Mouse (Mus musculus) ovary, postnatal 10 days (tissue): ENCODE measurements around the gene Capza1.
"Not testable (repeated sequence)": the region's sequence is repeated elsewhere in the genome, so short reads cannot be mapped to it uniquely, and the experiment has no call there.

ENCODE experiments used
- DNase-seq: peaks from one replicate; pipeline ENCODE4 v3.0.0; 2022; ENCODE audit warnings: low spot score

The Capza1 gene

DNA sequence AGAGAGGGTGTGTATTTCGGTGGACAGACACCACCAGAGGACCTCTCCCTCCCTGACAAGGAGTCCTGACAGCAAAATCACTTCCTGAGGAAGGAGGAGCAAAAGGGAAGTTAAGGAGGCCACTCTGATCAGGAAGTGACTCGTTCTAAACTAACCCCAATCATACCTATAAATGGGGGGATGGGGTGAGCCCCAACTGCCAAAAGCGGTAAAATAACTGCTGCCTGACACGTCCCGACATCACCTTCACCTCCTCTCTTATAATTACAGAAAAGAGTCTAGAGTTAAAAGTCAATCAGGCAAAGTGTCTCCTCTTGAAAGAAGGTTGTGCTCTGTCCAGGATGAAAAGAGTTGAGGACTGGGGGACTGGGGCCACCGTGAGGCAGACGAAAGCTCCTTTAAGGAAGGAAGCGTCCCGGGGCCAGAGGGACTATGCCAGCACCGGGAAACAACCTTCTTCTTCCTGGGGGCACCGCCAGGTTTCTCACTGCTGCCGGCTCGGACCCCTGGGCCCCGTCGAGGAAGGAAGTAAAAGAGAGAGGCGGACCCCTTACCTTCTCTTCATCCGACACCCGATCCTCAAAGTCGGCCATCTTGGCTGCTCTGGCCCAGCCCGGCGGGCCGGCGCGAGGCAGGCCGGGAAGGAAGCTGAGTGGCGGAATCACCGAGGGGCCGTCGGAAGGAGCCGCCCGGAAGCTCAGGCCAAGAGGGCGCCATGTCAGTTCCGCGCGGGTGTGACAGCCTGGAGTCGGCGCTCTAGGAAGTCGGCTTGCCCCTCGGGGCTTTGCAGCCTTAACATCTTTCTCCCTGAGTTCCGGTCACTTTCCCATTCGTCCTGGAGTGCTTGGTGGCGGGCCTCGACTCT, at the start of gene Capza1, which contains the start of gene St7l:
Gene Capza1 (minus strand): TSS at position 720 of the 865 bp plus-strand sequence.
Gene St7l (plus strand): TSS at position 220 of the 865 bp plus-strand sequence.
- peak; percentile 63 for DNase-seq

DNA sequence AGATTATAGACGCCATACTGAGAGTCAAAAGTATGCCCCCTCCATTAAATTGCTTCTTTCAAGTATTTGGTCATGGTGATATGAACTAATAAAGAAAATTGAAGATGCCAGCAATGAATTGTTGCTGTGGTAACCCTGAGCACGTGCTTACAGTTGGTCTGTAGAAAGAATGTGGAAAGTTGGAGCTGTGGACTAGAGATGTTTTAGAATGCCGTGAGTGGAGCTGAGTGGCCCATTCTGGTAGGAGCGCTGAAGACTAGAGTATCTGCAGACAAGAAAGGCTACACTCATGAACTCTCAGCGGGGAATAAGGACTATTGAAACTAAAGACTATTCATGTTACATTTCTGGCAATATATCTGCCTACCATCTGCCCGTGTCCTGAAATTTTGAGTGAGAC, 44.9 kb upstream of the Capza1 start:
- DNase-seq: no peak

DNA sequence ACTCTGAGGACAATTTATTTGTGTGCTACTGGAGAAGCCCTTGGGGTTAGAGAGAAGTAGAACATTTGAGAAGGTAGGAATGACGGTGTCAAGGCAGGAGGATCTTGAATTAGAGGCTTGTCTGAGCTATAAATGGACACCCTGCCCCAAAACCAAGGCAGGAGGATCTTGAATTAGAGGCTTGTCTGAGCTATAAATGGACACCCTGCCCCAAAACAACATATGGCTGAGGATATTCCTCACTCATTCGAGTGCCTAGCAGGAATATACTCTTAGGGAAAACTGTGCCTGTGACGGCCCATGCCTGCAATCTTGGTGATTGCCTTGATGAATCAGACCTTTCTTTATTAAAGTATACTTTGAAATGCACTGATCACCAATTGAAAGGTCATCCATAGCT, 41.7 kb upstream of the Capza1 start:
- DNase-seq: no peak

DNA sequence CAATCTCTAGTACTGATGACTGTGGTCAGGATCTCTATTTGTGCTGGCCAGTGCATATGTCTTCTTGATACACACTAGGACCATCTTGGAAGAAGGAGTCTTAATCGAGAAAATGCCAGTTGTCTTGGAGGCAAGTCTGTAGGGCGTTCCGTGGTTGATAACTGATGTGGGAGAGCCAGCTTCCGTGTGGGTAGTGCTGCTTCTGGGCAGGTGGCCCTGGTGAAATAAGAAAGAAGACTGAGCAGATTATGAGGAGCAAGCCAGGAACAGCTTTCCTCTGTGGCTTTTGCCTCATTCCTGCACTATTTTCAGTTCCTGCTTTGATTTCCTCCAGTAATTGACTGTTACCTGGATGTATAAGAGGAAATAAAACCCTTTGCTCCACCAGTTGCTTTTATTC, 41.1 kb upstream of the Capza1 start:
- no peak for DNase-seq

DNA sequence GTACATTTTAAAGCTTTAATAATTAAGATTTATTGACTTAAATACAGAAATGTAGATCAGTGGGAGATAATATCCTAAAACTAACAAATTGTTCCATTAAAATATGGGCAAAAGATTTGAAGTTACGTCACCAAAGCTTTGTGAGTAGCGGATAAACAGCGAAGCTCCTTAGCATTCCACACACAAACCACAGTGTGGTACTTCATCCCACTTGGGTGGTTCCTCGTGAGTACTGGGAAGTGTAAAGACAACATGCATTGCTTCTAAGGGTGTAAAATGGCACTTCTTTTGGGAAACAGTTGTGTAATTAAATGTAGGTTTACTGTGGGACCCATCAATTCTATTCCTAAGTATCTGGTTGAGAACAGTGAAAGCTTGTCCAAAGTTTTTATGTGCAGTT, 36.8 kb upstream of the Capza1 start:
- DNase-seq: no peak

DNA sequence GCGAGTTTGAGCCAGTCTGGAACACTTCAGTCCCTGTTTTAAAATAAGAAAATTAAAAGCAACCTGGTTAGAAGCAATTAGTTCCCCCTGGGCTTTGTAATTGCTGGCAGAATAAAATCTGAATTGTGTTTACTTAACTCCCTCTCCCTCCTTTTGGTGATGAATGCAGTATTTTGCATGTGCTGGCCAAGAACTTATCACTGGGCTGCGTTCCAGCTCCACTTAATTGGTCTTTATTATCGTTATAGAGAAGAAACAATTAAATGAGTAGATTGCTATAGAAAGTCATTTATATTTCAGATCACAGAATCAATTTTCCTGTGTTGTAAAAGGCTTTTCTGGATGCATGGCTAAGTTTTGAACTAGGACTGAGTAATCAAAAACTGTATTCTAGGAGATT, 31.8 kb upstream of the Capza1 start:
- no peak for DNase-seq

DNA sequence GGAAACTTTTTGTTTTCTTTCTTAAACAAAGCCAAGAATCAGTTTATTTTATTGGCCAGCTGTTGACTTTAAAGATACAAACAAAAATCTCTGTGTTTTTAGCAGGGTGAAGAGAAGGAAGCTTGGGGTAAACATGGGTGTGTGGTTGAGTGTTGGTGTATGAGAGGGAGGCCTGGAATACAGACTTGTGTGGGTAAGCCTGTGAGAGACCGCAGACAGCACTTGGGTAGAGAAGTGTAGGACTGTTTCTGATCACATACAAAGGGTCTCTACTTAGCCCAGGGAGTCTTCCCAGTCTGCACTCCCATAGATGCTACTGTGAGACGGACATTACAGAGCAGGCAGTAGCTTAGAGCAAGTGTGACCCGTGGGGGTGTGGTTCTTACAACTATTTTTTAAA, 24.3 kb upstream of the Capza1 start:
- DNase-seq: no peak

DNA sequence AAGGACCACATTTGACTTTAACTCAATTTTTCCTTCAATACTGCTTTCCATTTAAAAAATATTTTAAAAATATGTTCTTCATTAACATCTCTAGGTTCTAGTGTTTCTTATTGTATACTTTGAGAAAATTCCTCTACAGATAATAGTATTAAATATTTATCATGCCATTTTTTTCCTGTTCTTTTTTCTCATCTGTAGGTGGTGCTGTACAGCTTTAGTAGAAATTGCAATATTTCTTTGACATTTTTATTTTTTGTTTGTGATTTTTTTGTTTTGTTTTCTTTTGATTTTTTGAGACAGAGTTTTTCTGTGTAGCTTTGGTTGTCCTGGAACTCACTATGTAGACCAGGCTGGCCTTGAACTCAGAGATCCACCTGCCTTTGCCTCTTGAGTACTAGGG, 5.3 kb upstream of the Capza1 start:
- no peak for DNase-seq

DNA sequence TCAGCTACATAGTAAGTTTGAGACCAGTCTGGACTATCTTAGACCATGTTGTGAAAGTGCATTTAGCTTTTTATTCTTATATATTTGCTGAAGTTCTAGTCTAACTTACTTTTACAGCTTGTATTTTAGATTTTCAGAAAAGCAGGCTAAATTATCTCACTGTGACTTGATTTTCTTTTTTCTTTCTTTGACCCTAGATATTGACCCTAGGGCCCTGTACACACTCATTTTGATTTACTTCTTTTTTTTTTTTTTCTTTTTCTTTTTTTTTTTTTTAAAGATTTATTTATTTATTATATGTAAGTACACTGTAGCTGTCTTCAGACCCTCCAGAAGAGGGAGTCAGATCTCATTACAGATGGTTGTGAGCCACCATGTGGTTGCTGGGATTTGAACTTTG, 2.4 kb upstream of the Capza1 start:
- DNase-seq: not testable (repeated sequence)

DNA sequence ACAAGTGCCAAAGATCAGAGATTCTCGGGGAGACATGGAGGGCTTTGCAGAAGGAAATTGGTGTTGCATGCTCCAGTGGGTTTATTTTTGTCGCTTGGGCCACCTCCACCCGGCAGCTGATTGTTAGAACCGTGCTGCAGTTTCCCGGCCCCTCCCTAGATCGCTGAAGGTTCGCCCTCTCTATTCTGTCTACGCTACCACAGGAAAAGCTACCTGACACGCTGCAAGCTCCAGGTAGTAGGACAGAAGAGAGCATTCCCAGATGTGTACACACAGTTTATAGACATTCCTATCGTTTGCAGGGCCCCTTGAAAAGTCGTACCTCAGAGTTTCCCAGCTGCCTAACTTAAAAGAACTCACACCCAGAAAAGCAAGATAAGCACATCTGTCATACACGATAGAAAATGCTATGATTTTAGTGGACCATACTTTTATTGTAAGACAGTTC, 1.1 kb upstream of the Capza1 start:
- no peak for DNase-seq

DNA sequence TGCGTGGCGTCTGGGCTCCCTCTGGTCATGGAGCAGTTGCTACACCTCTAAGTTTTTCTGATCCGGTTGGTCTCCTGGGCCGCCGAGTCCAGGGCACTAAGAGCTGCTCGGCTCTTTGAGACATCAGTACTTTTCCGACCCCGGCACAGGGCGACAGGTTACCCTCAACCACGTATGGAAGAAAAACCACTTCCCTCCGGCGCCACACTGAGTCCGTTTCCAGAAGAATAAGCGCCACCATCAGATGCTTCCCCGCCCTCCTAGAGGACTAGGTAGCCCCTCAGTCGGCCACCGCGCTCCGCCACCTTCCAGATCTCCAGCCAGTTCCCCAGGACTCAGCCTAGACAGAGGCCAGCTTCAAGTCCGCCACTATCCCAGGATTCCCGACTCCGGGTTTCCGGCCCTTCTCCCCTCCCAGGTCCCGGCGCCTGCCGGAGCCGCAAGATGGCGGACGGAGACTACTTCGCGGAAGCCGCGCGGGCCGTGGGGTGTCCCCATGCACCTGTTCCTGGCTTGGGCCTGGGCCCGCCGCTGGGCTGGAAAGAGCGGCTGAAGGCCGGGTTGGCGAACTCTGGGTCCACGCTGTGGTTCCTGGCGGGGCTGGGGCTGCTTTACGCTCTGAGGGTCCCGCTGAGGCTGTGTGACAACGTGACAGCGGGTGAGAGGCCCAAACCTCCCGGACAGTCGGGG, 491 bp upstream of the Capza1 start:
- DNase-seq: peak; percentile 84

DNA sequence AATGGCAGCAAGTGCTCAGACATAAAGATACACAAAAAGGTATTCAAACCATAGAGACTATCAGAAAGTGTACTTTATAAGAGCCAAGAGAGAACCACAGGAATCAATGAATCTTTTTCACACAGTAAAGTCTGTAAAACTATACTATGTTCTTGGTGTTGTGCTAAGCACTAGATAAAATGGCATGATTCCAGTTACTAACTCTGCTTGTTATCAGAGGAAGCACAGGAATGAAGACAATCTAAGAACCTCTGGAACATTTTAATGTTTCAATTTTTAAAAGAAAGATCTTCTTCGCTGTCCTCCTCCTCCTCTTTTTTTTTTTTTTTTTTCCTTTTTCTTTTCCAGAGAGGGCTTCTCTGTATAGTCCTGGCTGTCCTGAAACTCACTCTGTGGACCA, 5.7 kb downstream of the Capza1 start:
- DNase-seq: no peak

DNA sequence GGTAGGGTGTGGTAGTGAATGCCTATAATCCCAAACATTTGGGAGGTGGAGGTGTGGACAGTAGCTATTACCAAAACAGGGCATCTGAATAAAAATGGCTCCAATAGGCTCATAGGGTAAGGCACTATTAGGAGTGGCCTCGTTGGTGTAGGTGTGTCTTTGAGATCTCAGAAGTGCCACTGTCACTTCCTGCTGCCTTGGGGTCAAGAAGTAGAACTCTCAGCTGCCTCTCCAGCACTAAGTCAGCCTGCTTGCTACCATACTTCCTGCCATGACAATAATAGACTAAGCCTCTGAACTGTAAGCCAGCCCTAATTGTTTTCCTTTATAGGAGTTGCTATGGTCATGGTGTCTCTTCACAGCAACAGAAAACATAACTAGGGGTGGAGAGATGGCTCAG, 8.2 kb downstream of the Capza1 start:
- DNase-seq: no peak

DNA sequence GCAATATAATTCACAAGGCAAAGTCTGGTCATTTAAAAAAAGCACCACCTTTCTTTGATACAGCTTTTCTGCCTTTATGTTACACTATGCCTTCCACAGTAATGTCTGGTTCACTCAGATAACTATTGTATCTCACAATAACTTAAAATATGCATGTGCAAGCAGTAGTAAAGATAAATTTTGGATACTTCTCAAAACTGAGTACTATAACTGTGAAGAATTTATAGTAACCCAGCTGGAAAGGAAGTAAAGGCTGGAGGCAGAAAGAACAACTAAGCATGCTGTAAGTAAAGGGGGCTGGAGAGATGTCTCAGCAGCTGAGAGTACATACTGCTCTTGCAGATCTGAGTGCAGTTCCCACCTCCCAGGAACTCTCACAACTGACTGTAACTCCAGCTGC, 9.4 kb downstream of the Capza1 start:
- DNase-seq: no peak

DNA sequence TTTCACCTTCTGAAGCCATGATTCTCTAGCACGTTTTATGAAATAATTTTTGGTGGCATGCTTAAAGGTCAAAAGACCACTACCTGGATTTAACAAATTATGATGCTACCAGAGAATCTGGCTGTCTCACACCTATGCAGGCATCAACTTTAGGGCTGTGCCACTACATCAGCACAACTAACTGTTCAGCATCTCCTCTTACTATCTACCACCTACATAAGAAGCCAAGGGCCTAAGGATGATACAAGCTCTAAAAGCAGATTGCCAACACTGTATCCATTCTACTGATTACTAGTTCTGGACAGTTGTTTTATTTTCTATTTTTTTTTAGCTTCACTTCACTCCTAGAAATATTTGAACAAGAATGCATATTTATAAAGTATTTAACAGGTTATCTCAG, 9.8 kb downstream of the Capza1 start:
- no peak for DNase-seq

DNA sequence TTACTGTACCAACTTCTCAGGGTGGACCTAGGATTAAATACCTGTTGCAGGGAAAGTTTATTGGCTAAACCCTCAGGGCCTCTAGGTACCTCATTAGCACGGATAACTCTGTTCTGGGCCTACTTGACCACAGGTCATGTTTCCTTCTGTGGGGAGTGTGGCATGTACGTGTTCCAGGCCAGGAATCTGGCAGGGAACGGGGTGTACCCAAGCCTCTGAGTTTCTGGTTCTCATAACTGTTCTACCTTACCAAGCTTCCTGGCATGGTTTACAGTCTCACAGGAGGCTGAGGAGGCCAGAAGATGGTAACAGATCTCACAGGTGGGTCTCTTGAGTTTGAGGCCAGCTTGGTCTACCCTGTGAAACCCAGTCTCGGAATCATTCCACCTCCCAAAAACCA, 17.7 kb downstream of the Capza1 start:
- DNase-seq: no peak

DNA sequence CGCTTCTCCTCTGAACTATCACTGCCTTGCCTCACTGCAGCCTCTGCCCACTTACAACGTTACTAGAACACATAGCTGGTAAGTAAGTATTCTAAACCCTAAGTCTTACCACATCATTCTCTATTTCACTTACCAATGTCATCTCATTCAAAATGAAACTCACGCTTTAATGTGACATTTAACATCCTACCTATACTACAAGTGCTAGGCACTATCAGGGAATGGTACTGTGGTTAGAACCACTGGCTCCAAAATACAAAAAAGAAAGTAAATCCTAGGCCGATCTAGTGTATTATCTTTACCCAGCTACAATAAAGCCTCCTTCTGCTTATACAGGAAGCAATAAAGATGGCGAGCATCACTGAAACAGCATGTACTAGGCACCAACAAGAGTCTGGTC, 23.3 kb downstream of the Capza1 start:
- DNase-seq: no peak

DNA sequence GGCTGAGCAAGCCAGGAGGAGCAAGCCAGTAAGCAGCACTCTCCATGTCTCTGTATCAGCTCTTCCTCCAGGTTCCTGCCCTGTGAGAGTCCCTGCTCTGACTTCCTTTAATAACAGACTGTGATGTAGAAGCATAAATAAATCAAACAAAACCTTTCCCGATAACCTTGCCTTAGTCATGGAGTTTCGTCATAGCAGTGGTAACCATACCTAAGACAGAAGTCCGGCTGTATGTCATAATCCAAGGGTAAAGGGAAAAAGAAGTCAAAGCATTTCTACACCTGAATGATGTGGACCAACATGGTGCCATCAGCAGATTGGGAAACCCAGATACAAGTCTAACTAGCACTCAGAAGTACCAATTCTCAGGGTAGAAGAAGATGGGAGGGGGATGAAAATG, 28.5 kb downstream of the Capza1 start:
- no peak for DNase-seq

DNA sequence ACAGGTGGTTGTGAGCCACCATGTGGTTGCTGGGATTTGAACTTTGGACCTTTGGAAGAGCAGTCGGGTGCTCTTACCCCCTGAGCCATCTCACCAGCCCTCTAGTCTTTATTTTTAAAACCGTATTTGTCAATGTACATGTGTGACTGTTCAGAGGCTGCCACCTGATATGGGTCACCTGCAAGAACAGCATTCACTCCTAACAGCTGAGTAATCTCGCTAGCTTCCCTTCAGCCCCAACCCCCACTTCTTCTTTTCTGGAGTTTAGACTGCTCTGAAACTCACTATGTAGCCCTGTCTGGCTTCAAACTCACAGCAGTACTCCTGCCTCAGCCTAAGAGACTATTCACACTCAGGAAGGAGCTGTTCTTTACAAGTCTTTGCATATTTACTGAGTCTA, 41.9 kb downstream of the Capza1 start:
- DNase-seq: no peak

DNA sequence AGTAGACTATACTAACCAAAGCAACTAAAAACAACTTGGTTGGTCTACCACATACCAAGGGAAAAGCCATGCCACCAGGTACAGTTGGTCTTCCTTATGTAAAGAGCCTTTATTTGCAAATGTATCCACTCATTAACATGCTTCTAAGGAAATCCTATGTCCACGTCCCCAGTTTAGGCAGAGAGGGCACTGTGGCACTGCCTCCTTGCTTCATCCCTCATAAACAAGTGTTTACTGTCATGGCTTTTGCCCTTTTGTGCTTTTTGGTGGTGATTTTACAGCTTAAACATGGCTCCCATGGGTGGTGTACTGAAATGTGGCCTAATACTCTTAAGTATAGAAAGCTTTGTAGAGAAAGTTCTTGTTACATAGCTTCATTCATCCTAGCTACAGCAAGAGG, 43.9 kb downstream of the Capza1 start:
- DNase-seq: no peak

DNA sequence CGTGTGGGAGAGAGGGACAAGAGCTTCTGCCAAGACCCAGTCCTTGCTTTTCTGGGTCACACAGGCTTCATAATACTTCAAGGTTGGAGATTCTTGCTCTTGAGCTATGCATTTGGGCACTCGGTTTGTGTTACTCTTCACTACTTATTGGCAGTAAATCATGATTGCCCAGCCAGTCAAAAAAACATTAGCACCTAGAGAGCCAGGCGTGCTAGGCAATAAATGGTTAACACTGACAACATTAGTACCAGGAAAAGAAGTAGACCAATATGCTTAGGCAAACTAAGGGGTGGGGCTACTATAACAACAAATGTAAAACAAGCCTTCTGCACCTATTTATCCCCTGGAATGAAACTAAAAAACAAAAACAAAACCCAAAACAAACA, 45.6 kb downstream of the Capza1 start:
- DNase-seq: no peak

DNA sequence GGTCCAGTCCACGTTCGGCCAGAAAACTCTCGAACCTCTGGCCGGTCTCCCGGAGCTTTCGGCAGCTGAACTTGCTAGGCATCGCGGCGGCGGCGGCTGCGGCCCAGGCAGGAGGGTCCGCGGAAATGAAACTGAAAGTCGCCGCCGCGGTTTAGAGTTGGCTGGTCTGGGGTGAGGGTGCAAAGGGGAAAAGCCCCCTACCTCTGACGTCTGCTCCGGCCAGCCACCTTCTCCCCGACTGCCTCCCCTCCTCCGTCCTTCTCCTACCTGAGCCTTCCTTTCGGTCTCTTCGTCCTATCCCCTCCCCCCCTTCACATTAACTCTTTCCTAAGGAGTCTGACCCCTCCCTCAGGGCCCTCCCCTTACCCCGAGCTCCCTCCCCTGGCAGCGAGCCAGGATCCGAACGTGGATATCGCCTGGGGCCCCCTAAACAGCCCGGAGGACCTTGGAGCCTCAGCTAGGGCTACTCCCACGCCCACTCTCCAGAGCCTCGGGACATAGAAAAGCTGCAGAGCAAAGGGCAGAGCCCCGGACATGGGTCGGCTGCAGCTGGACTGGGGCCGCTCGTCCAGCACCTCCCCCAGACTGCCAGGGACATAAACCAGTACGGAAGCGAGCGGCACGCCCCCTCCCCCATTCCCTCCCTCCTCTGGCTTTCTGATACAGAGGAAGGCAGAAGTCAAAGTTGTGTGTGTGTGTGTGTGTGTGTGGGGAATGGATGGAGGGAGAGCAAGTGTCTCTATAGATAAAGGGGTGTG, 46.1 kb downstream of the Capza1 start, which contains the start of gene Mov10:
Gene Mov10 (minus strand): TSS at position 573 of the 758 bp plus-strand sequence.
- peak; percentile 75 for DNase-seq
